Mouse (Mus musculus) heart, postnatal 0 days (tissue): ENCODE data around the gene Poc1b. TPM values are rescaled to one million over a fixed set of nuclear protein-coding genes. Genes with fewer than 3 reads are reported as not detected.
A peak's percentile ranks its signal among the peaks of the same experiment; 100 is the strongest.

Experiments used
- ATAC-seq: fragments of 200-750 bp; cut with Nextera tagmentation; 2 replicates; pipeline ENCODE4 v1.8.0; 2017; ENCODE audit warnings: low read depth, moderate number of reproducible peaks, moderate library complexity; ENCODE audit not compliant: insufficient read depth
- DNase-seq: peaks from one replicate; pipeline ENCODE4 v3.0.0-alpha.2; 2016; ENCODE audit warnings: low spot score
- H3K27ac ChIP-seq: fragments of 300-500 bp; sonication (generic); 2 replicates; pipeline ENCODE4 v1.5.1; 2014; ENCODE audit warnings: low read depth, mild to moderate bottlenecking
- H3K27me3 ChIP-seq: fragments of 300-500 bp; sonication (generic); 2 replicates; pipeline ENCODE4 v1.6.1; 2014; ENCODE audit warnings: low read length, mixed read lengths; ENCODE audit not compliant: control insufficient read depth, insufficient read depth
- H3K36me3 ChIP-seq: fragments of 300-500 bp; sonication (generic); replicated peaks from 2 replicates; pipeline ENCODE4 v1.6.1; 2014; ENCODE audit warnings: low read length, mixed read lengths; ENCODE audit not compliant: control insufficient read depth, insufficient read depth
- H3K4me1 ChIP-seq: fragments of 300-500 bp; sonication (generic); 2 replicates; pipeline ENCODE4 v1.6.1; 2014; ENCODE audit warnings: antibody characterized with exemption; ENCODE audit not compliant: control insufficient read depth, insufficient read depth
- H3K4me2 ChIP-seq: fragments of 300-500 bp; sonication (generic); 2 replicates; pipeline ENCODE4 v1.6.1; 2014; ENCODE audit warnings: low read depth, mild to moderate bottlenecking, low read length, moderate library complexity
- H3K4me3 ChIP-seq: fragments of 300-500 bp; sonication (generic); 2 replicates; pipeline ENCODE4 v1.5.1; 2014; ENCODE audit warnings: low read depth, low read length
- H3K9ac ChIP-seq: fragments of 300-500 bp; sonication (generic); replicated peaks from 2 replicates; pipeline ENCODE4 v1.6.1; 2014; ENCODE audit warnings: low read depth, low read length, mixed read lengths
- H3K9me3 ChIP-seq: fragments of 300-500 bp; sonication (generic); replicated peaks from 2 replicates; pipeline ENCODE4 v1.6.1; 2016; ENCODE audit warnings: low read length; ENCODE audit not compliant: control insufficient read depth
- CTCF ChIP-seq: IDR thresholded peaks from 2 replicates; pipeline ENCODE4 v1.5.1; 2016; ENCODE audit warnings: antibody characterized with exemption, control low read depth, low read depth
- EP300 ChIP-seq: IDR thresholded peaks from 2 replicates; pipeline ENCODE4 v1.6.1; 2016; ENCODE audit warnings: antibody characterized with exemption, low read depth
- WGBS: fragments of 180-500 bp; shearing (Covaris S2); extraction: QIAGEN DNeasy Blood & Tissue Kit; methylation state at CpG from one replicate; pipeline ENCODE4 v1.1.7; 2014; 5-methylcytosine and 5-hydroxymethylcytosine counted together
- polyA plus RNA-seq: library from polyadenylated mRNA; unstranded; fragments of >200 nt; fragmentation: Nextera tagmentation; extraction: Ambion mirVana; gene quantifications from 2 replicates; pipeline ENCODE4 v1.2.1, GENCODE M21; 2015
- total RNA-seq: library from RNA; depleted of rRNA; stranded (reverse); fragments of >200 nt; gene quantifications from 2 replicates; pipeline ENCODE4 v1.2.3, GENCODE M21; 2014; ENCODE audit warnings: low replicate concordance

The Poc1b gene
- total and polyA plus RNA-seq, 2 experiments from 2014 or later = 3.2 to 5.2 TPM

- Histone ChIP-seq H3K9me3 (no peaks in the 10 kb centered on the region), H3K36me3 (0 out of 2 replicates have a peak, but pooled peaks cover 5% of the 10 kb centered on the region), H3K27ac (peak overlapping the region; percentile 86; the same call in 1 of the 2 replicates), H3K4me3 (peak overlapping the region; percentile 100), H3K4me1 (peaks cover 5% of the 10 kb centered on the region; the same call in 1 of the 2 replicates), H3K27me3 (no peaks in the 10 kb centered on the region), H3K9ac (peak overlapping the region; percentile 90), H3K4me2 (peak overlapping the region; percentile 100)
- WGBS = 31% methylated on average over 8 of the region's 8 CpGs
- TF ChIP-seq EP300 (no peak), CTCF (no peak)
- DNase-seq (no peak), ATAC-seq (no peak)
Measured at GRCm38 (mm10) chr10:99106311-99106702, 529 bp upstream of the Poc1b start.

- peak; percentile 77 for TF ChIP-seq CTCF
- no peak for TF ChIP-seq EP300
- Histone ChIP-seq H3K9me3 (no peaks in the 10 kb centered on the region), H3K4me1 (peaks cover 5% of the 10 kb centered on the region; the same call in 1 of the 2 replicates), H3K27me3 (no peaks in the 10 kb centered on the region), H3K4me3 (peak within 1 kb of the TSS; percentile 100), H3K27ac (peak within 1 kb of the TSS; percentile 86), H3K36me3 (0 out of 2 replicates have a peak, but pooled peaks cover 5% of the 10 kb centered on the region), H3K9ac (peak within 1 kb of the TSS; percentile 90), H3K4me2 (peak within 1 kb of the TSS; percentile 100)
- ATAC-seq (peak; percentile 82), DNase-seq (peak; percentile 88)
- WGBS = 0% methylated on average over 22 of the region's 22 CpGs
Measured at GRCm38 (mm10) chr10:99107964-99108363, 1.1 kb downstream of the Poc1b start, which contains the start of gene Galnt4. Galnt4 (plus strand) TSS chr10:99108159.

GRCm38 (mm10) chr10:99108431-99108982 lies 1.7 kb downstream of the Poc1b start:
- WGBS = 27% methylated on average over 12 of the region's 12 CpGs
- Histone ChIP-seq H3K4me1 (peaks cover 5% of the 10 kb centered on the region; the same call in 1 of the 2 replicates), H3K4me2 (peak overlapping the region; percentile 100), H3K27ac (peak overlapping the region; percentile 28; the same call in 1 of the 2 replicates), H3K9me3 (no peaks in the 10 kb centered on the region), H3K4me3 (peak overlapping the region; percentile 100), H3K36me3 (0 out of 2 replicates have a peak, but pooled peaks cover 5% of the 10 kb centered on the region), H3K27me3 (no peaks in the 10 kb centered on the region), H3K9ac (peak overlapping the region; percentile 70)
- ATAC-seq (0 out of 2 replicates have a peak, but pooled peaks have one; percentile 3), DNase-seq (no peak)
- TF ChIP-seq CTCF = no peak
- TF ChIP-seq EP300 = no peak

- Histone ChIP-seq H3K4me2 (no peak overlapping the region), H3K4me3 (no peak overlapping the region), H3K9ac (no peak overlapping the region), H3K27me3 (no peaks in the 10 kb centered on the region), H3K9me3 (no peaks in the 10 kb centered on the region), H3K36me3 (0 out of 2 replicates have a peak, but pooled peaks cover 5% of the 10 kb centered on the region), H3K4me1 (peaks cover 14% of the 10 kb centered on the region; the same call in 1 of the 2 replicates), H3K27ac (no peak overlapping the region)
- DNase-seq = no peak
- WGBS = 41% methylated on average over 3 of the region's 3 CpGs
- TF ChIP-seq EP300 = no peak
- TF ChIP-seq CTCF = no peak
- no peak for ATAC-seq
Measured at GRCm38 (mm10) chr10:99113533-99113932, 6.7 kb downstream of the Poc1b start.

GRCm38 (mm10) chr10:99114295-99114694 lies 7.5 kb downstream of the Poc1b start:
- Histone ChIP-seq H3K4me1 (0 out of 2 replicates have a peak, but pooled peaks cover 11% of the 10 kb centered on the region), H3K36me3 (0 out of 2 replicates have a peak, but pooled peaks cover 5% of the 10 kb centered on the region), H3K4me3 (no peak overlapping the region), H3K27ac (no peak overlapping the region), H3K4me2 (no peak overlapping the region), H3K9ac (no peak overlapping the region), H3K9me3 (no peaks in the 10 kb centered on the region), H3K27me3 (no peaks in the 10 kb centered on the region)
- TF ChIP-seq CTCF (no peak), EP300 (no peak)
- ATAC-seq = no peak
- no peak for DNase-seq
- 87% methylated on average over 8 of the region's 8 CpGs for WGBS
